Mouse (Mus musculus): Measurements from ENCODE around the gene Prox1. TPM values are rescaled to one million over a fixed set of nuclear protein-coding genes. Genes with fewer than 3 reads are reported as not detected.

Prox1 gene
- total RNA-seq, 2 experiments from 2014 or later, result 7.9 to 8.3 TPM

GRCm38 (mm10) chr1:190174671-190175661 lies 4.5 kb upstream of the Prox1 start:
- no peak for DNase-seq (ENCODE audit: extremely low spot score in 1 of 2, low spot score in 2 of 2)
- intact Hi-C loops (cut with DNase I), result no loop called here

- intact Hi-C loops (cut with DNase I), result no loop called here
- no peak for DNase-seq (ENCODE audit: extremely low spot score in 1 of 2, low spot score in 2 of 2)
Observed at GRCm38 (mm10) chr1:190174231-190174630, 3.7 kb upstream of the Prox1 start.

GRCm38 (mm10) chr1:190173596-190173995 lies 3.1 kb upstream of the Prox1 start:
- intact Hi-C loops (cut with DNase I), result no loop called here
- DNase-seq (ENCODE audit: extremely low spot score in 1 of 2, low spot score in 2 of 2), result no peak

GRCm38 (mm10) chr1:190172979-190173461 lies 2.5 kb upstream of the Prox1 start:
- intact Hi-C loops (cut with DNase I), result no loop called here
- DNase-seq (ENCODE audit: extremely low spot score in 1 of 2, low spot score in 2 of 2), result no peak

- no peak for DNase-seq (ENCODE audit: extremely low spot score in 1 of 2, low spot score in 2 of 2)
- intact Hi-C loops (cut with DNase I), result no loop called here
Observed at GRCm38 (mm10) chr1:190172311-190172978, 1.9 kb upstream of the Prox1 start.

- DNase-seq (ENCODE audit: extremely low spot score in 1 of 2, low spot score in 2 of 2), result no peak
- intact Hi-C loops (cut with DNase I), result no loop called here
Observed at GRCm38 (mm10) chr1:190171750-190172149, 1.2 kb upstream of the Prox1 start.

- no peak for DNase-seq (ENCODE audit: extremely low spot score in 1 of 2, low spot score in 2 of 2)
- intact Hi-C loops (cut with DNase I), result no loop called here
Observed at GRCm38 (mm10) chr1:190171341-190171740, 827 bp upstream of the Prox1 start.

GRCm38 (mm10) chr1:190170819-190171216 lies 304 bp upstream of the Prox1 start:
- intact Hi-C loops (cut with DNase I), result no loop called here

GRCm38 (mm10) chr1:190168761-190169671 lies 1.5 kb downstream of the Prox1 start:
- intact Hi-C loops (cut with DNase I), result no loop called here
- no peak for DNase-seq (ENCODE audit: extremely low spot score in 1 of 2, low spot score in 2 of 2)

More at GRCm38 (mm10) chr1:190170819-190171216, 304 bp upstream of the Prox1 start:
- no peak for DNase-seq (ENCODE audit: extremely low spot score in 1 of 2, low spot score in 2 of 2)

- intact Hi-C loops (cut with DNase I), result no loop called here
- no peak for DNase-seq (ENCODE audit: extremely low spot score in 1 of 2, low spot score in 2 of 2)
Observed at GRCm38 (mm10) chr1:190168115-190168514, 2.4 kb downstream of the Prox1 start.

GRCm38 (mm10) chr1:190167609-190168008 lies 2.9 kb downstream of the Prox1 start:
- intact Hi-C loops (cut with DNase I), result no loop called here
- DNase-seq (ENCODE audit: extremely low spot score in 1 of 2, low spot score in 2 of 2), result no peak

- intact Hi-C loops (cut with DNase I), result no loop called here
- DNase-seq (ENCODE audit: extremely low spot score in 1 of 2, low spot score in 2 of 2), result no peak
Observed at GRCm38 (mm10) chr1:190165511-190165910, 5.0 kb downstream of the Prox1 start.

GRCm38 (mm10) chr1:190163471-190163870 lies 7.0 kb downstream of the Prox1 start:
- DNase-seq (ENCODE audit: extremely low spot score in 1 of 2, low spot score in 2 of 2), result no peak
- intact Hi-C loops (cut with DNase I), result no loop called here

- intact Hi-C loops (cut with DNase I), result no loop called here
- DNase-seq (ENCODE audit: extremely low spot score in 1 of 2, low spot score in 2 of 2), result no peak
Observed at GRCm38 (mm10) chr1:190161708-190162465, 8.6 kb downstream of the Prox1 start.

GRCm38 (mm10) chr1:190161288-190161687 lies 9.2 kb downstream of the Prox1 start:
- intact Hi-C loops (cut with DNase I), result no loop called here
- no peak for DNase-seq (ENCODE audit: extremely low spot score in 1 of 2, low spot score in 2 of 2)

GRCm38 (mm10) chr1:190159457-190159856 lies 11.1 kb downstream of the Prox1 start:
- no peak for DNase-seq (ENCODE audit: extremely low spot score in 1 of 2, low spot score in 2 of 2)
- intact Hi-C loops (cut with DNase I), result no loop called here

- no peak for DNase-seq (ENCODE audit: extremely low spot score in 1 of 2, low spot score in 2 of 2)
- intact Hi-C loops (cut with DNase I), result no loop called here
Observed at GRCm38 (mm10) chr1:190155751-190156150, 14.8 kb downstream of the Prox1 start.

GRCm38 (mm10) chr1:190155021-190155420 lies 15.5 kb downstream of the Prox1 start:
- intact Hi-C loops (cut with DNase I), result no loop called here
- DNase-seq (ENCODE audit: extremely low spot score in 1 of 2, low spot score in 2 of 2), result no peak
